Mouse (Mus musculus) kidney, postnatal 14 days (tissue): ENCODE measurements around the gene Zfp384.
"Not testable (repeated sequence)": the region's sequence is repeated elsewhere in the genome, so short reads cannot be mapped to it uniquely, and the experiment has no call there.

Experiments
- DNase-seq: peaks from one replicate; pipeline ENCODE4 v3.0.0; 2022; ENCODE audit warnings: mixed read lengths

Gene Zfp384

DNA sequence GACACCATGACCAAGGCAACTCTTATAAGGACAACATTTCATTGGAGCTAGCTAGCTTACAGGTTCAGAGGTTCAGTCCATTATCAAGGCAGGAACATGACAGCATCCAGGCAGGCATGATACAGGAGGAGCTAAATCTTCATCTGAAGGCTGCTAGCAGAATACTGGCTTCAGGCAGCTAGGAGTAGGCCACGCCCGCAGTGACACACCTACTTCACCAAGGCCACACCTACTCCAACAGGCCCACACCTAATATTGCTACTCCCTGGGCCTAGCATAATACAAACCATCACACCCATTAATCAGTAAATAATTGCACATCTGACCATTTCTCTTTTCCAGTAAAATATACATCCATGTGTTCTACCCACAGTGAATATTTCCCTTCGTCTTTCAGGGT, 8.7 kb downstream of the Zfp384 start:
- DNase-seq = no peak

DNA sequence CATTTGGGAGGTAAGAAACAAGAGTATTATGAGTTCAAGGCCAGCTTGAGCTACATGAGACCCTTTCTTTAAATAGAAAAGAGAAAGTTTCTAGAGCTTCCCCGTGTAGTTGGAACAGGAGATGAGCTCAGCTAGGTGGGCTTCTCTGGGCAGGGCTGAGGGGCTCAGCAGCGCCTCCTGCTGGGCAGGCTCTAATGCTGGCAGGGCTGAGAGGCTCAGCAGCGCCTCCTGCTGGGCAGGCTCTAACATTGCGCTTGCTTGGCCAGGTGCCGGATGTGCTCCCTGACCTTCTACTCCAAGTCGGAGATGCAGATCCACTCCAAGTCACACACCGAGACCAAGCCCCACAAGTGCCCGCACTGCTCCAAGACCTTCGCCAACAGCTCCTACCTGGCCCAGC, 21.6 kb downstream of the Zfp384 start:
- DNase-seq = peak; percentile 41

DNA sequence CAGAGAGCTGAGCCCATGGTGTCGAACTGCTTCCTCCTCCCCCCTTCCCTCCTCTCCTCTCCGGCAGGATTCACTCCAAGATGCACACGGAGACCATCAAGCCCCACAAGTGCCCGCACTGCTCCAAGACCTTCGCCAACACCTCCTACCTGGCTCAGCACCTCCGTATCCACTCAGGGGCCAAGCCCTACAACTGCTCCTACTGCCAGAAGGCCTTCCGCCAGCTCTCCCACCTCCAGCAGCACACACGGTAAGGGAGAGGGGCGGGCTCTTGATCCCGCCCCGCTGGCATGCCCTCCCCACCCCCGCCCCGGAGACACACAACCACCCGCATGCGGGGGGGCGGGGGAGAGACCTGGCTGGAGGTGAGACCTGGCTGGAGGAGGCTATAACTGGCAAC, 22.7 kb downstream of the Zfp384 start:
- no peak for DNase-seq

DNA sequence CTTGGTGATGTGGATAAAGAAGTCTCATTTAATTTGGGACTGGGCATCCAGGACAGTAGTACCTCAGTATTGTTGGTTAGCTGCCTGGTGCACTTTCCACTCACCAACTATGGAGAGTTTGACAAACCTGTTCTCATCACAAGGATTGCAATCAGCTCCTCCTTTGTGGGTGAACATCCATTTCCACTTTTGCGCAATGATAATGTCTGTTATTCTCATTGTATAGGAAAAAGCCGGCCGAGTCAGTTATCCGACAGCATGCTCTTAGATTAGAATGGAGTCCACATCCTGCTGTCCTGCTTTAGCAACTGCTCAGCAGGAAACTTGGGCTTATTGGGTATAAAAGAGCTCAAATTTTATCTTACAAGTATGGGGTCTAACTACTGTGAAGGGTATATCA, 29.7 kb downstream of the Zfp384 start:
- DNase-seq = no peak

DNA sequence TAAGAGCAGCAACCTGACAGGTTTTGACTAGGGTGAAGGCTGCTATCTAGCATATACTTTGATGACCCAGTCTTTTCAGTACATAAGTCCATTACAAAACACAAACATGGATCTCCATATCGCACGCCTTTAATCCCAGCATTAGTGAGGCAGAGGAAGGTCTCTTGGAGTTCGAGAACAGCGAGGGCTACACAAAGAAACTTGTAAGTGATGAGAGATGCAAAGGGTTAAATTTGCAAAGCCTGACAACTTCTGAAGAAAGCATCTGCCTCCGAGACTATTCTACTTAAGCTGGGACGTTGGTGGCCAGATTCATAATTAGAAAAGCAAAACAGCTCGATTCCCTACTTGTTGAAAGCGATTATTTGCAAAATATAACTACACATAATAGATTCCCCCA, 30.2 kb downstream of the Zfp384 start:
- no peak for DNase-seq

DNA sequence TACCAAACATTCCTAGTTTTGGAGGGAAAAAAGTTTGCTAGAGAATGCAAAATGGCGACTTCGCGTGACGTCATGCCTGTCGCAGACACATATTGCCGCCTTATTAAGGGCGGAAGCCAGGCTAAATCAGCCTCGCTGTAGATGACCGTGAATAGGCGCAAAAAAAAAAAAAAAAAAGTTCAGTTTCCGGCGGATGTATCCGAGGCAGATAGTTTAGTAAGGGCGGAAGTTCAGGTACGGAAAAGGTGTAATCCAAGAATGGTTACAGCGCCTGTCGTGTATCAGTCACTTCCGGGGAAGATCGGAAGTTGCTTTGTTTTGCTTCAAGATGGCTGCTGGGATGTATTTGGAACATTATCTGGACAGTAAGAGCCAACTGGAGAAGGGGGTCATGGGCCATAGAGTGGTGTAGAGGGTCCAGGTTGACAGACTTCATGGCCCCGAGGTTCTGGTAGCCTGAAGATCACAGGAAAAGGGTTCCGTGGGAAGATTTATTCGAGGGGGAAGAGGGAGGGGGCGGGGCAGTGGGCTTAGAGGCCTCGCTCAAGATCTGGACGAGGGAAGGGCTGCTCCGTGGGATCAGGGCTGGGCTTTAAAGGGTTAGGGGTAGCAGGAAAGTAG, 30.7 kb downstream of the Zfp384 start, which contains the start of gene Ing4:
TSS of gene Ing4 (plus strand) at position 228 of the 621 bp plus-strand sequence.
- DNase-seq = peak; percentile 97

DNA sequence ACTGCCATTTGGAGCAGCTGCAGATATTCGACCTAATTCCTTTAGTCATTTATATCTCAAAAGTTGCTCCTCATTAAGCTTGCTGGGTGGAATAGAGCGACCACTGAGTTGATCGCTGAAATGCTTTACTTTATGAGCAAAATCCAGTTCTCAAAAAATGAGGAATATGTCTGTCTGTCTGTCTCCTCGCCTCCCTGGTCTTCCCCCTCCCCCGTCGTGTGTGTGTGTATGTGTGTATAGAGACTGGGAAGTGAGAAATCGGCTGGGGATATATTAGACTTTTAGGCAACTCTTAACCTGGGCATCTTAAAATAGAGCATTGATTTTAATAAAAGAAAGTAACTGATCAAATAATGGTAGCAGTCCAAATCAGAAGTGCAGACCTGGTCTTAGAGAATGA, 31.3 kb downstream of the Zfp384 start:
- DNase-seq = no peak

DNA sequence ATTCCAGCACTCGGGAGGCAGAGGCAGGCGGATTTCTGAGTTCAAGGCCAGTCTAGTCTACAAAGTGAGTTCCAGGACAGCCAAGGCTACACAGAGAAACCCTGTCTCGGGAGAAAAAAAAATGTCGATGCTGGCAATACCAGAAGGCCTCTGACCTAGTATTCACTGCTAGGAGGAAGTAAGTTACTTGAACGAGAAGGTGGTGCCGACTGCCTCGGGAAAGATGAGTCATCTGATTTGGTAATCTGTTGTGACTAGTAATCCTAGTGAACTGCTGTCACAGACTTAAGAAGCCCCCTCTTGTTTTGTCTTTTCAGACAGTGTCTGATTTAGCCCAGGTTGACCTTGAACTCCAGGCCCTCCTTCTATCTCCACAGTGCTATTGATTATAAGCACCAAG, 32.1 kb downstream of the Zfp384 start:
- DNase-seq = no peak

DNA sequence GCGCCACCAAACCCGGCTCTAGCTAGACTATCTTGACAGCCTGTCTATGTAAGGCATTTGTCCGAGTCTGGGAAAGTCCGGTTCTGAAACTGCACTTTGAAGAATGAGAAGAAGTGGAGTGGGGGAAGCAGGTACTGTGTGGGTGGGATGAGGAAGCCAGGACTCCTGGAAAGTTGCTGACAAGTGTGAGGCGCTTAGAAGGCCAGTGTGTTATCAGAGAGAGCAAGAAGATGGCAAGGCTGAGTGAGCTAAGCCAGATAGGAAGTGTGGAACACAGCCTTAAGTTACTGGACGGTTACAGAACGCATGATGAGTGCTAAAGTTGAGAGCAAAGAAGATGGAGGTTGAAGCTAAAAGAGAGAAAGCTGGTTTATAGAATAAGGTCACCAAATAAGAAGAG, 33.1 kb downstream of the Zfp384 start:
- no peak for DNase-seq

DNA sequence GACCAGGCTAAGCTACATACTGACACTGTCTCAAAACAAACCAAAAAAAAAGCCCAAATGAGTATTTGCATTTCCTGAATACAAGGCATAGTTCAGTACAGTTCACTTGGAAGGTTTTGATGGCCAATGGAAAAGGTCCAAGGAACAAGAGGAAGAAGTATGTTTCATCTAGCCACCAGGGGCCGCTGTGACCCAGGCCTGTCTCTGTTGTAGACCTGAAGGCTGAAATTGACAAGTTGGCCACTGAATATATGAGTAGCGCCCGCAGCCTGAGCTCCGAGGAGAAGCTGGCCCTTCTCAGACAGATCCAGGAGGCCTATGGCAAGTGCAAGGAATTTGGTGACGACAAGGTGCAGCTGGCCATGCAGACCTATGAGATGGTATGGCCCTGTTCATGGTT, 37.7 kb downstream of the Zfp384 start:
- DNase-seq = peak; percentile 84

DNA sequence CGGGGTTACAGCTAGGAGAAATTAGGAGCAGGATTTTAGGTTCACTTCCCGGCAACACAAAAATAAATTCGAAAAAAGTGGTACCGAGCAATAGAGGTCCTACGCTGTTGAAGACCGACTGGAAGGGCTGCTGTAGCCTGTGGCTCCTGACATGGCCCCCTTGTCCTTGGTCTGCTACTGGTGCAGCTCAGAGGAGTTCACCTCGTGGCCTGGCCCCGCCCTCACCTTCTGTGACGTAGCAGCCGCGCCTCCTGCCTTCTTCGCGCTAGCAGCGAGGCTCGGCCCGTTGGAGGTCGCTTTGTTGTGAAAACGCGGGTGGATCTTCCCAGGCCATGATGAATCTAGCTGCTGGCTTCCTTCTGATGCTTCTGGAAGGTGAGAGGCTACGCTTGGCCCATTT, 40.7 kb downstream of the Zfp384 start, which contains the start of gene Acrbp:
TSS of gene Acrbp (plus strand) at position 12 of the 400 bp plus-strand sequence.
- no peak for DNase-seq

DNA sequence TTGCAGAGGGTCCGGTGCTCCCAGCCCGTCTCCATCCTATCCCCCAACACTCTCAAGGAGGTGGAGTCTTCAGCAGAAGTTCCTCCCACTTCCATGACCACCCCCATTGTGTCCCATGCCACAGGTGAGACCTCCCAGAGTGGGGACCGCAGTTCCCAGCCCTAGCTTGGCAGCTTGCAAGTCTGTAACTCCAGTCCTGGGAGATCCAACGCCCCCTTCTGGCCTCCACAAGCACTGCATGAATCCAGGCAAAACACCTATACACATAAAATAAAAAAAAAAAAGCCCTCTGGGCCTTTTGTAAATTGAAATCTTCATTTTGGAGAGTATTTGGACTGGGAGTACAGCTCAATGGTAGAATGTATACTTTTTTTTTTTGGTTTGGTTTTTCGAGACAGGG, 42.3 kb downstream of the Zfp384 start:
- no peak for DNase-seq

DNA sequence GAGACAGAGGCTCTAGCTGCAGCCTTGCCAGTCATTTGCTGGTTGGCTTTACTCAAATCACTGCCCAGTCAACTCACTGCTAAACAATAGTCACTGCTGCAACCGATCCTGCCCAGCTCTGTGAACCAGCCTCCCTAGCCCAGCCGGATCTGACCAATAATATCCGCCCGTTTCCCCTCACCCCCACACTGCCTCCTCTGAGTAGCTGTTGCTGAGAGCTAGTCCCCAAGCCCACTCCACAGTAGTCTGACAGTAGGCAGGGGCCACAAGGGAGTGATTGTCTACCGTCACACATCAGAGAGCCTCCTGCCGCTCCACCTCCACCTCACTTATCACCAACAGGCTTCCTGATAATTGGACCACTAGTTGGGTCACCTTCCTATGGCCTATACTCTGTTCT, 52.5 kb downstream of the Zfp384 start:
- DNase-seq = no peak

DNA sequence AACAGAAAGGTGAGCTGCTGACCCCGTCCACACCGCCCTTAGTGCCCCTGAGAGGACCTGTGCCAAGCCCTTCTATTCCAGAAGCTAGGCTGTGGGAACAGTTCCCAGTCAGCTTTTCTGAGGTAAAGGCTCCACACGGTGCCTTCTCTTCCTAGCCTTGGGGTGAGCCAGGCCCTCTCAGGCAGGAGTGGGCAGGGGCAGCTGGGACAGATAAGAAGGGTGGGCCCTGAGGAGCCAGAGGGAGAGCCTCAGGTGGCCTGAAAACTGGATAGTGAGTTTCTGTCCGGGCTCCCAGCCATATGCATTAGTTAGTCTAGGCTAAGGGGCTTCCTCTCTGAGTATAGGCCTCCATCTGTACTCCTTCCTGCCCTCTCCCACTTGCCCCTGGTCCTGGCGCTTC, 53.6 kb downstream of the Zfp384 start:
- DNase-seq = no peak

DNA sequence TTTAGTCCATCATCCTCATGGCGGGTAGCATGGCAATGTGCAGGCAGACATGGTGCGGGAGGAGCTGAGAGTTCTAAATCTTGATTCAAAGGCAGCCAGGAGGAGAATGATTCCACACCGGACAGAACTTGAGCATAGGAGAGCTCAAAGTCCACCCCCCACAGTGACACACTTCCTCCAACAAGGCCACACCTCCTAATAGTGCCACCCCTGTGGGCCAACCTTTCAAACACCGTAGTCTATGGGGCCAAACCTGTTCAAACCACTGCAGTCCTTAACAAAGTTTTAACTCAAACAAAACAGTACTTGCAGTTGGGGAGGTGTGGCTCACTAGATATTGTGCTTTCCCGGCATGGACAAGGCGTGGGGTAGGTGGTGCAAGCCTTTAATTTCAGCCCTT, 55.0 kb downstream of the Zfp384 start:
- no peak for DNase-seq

DNA sequence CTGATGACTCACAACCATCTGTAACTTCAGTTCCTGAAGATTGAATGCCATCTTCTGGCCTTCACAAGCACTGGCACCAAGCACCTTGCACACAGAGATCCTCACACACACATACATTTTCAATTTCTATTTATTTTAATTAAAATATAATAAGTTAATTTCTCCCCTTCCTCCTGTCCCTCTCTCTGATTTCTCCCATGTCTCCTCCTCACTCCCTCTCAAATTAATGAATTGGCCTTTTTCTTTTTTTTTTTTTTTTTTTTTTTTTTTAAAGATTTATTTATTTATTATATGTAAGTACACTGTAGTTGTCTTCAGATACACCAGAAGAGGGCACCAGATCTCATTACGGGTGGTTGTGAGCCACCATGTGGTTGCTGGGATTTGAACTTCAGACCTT, 56.3 kb downstream of the Zfp384 start:
- not testable (repeated sequence) for DNase-seq

DNA sequence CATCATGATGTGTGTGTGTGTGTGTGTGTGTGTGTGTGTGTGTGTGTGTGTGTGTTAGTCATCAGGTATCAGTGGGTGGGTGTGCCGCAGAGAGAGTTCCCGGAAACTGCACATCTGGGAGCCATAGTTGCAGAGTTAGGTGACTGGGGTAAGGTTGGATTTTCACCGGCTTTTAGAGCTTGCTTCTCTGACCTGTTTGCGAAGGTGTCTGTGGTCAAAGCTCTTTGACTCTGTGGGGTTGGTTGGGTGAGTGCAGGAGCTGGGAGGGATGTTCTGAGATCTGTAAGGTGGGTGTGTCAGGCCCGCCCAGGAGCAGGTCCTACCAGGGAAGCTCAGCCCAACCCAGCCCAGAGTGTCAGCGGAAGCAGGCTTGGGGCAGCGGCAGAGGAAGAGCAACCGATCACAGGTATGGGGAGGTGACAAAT, 58.6 kb downstream of the Zfp384 start, which contains the start of gene Lpar5:
TSS of gene Lpar5 (plus strand) at position 350 of the 425 bp plus-strand sequence.
- DNase-seq = no peak

DNA sequence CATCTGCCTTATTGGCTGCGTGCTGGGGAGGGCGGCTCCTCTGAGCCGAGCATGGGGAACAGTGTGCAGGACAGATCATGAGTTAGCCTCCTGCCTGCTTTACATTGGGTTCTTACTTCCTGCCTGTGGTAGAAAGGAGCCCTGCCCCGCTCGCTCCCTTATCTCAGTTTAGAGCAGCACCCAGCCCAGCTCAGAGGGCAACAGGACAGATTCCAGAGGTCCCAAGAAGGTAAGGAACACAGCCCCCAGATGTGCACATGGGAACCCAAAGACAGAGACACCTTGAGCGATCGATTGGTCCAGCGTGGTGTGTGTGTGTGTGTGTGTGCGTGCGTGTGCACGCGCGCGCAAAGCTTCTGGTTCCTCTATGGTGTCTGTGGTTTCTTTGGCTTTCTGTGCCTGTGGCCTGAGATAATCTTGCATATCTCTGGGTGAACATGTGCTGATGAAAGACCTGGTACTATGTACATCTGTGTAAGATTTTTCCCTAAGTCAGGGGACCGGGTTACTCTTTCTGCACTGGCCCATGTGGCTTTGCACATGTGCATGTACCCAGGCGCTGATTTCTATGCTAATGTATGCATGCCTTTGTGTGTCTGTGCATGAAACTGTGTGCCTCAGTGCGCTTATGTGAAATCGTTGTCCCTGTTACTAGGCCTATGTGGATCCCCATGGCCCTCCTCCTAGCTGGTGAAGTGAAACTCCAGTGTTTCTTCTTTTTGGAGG, 62.4 kb downstream of the Zfp384 start:
- no peak for DNase-seq

DNA sequence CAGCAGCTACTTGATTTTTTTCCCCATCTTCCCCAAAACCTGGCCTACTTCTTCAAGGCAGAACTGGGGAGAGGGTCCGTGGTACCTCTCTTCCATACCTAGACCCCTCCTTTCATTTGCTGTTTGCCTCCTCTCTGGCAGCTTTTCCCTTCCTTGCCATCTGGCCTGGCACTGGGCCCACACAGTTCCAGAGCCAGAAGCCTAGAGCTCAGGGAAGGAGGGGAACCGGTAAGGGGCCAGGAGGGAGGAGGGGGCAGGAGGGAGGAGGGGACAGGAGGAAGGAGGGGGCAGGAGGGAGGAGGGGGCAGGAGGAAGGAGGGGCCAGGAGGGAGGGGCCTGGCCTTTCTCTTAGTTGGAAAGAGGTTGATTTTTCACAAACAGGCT, 62.9 kb downstream of the Zfp384 start:
- DNase-seq = peak; percentile 38

DNA sequence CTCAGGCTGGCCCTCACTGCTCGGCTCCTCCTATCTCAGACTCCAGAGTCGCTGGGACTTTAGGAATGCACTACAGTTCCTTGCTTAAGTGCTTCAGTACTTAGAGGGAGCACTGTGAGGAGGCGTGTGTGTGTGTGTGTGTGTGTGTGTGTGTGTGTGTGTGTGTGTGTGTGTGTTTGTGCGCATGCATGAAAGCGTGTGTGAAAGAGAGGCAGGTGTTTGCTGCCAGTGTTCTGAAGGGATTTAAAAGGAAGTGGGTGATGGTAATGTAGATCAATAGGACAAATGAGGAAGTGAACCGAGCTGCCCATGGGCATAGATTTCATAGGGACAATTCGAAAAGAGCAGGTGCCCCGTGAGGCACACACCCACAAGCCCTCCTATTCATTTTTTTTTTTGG, 64.9 kb downstream of the Zfp384 start:
- DNase-seq = no peak

DNA sequence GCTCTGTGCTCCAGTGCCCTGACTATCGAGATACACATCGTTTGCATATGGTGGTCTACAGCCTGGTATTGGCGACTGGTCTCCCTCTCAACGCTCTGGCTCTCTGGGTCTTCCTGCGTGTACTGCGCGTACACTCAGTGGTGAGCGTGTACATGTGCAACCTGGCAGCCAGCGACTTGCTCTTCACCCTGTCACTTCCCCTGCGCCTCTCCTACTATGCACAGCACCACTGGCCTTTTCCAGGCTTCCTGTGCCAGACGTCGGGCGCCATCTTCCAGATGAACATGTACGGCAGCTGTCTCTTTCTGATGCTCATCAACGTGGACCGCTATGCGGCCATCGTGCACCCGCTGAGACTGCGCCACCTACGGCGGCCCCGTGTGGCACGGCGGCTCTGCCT, 72.4 kb downstream of the Zfp384 start:
- no peak for DNase-seq

DNA sequence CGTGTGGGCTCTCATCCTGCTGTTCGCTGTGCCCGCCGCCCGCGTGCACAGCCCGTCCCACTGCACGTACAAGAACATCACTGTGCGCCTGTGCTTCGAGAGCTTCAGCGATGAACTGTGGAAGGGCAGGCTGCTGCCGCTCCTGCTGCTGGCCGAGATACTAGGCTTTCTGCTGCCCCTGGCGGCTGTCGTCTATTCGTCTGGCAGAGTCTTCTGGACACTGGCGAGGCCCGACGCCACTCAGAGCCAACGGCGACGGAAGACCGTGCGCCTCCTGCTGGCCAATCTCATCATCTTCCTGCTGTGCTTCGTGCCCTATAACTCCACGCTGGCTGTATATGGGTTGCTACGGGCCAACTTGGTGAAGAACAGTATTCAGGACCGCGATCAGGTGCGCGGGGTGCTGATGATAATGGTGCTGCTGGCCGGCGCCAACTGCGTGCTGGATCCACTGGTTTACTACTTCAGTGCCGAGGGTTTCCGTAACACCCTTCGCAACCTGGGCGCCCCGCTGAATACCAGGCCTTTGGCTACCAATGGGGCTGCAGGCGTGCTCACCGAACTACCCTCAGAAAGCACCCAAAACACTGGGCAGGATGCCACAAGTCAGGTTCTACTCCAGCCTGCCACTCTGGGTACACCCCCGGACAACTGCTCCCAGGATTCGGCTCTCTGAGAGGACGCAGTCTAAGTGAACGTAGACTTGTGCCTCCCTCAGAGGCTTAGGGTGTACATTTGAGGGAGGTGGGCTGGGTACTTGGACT, 73.0 kb downstream of the Zfp384 start:
- DNase-seq = peak; percentile 95

DNA sequence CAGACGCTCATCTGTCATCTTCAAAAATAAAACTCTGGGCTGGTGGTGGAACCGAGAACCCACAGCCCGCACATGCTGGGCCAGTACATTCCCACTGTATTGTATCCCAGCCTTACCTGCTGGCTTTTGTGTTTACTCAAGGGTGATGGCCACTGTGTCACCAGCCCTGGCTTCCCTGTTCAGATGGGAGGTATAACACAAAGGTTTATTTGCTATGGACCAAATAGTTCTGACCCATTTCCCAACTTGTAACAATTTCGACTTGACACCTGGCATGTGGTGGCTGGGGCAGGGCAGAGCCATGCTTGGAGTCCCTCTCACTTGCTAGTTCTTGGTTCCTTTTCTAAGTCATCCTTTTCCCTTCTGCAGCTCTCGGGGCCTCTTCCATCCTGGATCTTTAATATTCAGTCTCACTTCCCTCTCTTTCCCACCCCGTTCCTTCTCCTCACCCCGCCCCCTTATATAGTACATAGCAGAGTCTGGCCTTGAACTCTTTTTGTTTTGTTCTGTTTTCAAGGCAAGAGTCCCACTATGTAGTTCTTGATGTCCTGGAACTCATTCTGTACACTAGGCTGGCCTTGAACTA, 73.9 kb downstream of the Zfp384 start:
- DNase-seq = no peak
